Mouse (Mus musculus): ENCODE measurements at regions not wholly inside any gene's neighbourhood (a gene's known extent, or its start where the extent isn't known, plus 50 kb on each side); places are given as distances from the start of the nearest gene placed in this dataset.

GRCm38 (mm10) chr6:51256631-51257030 is 175.8 kb upstream of the Nfe2l3 start:
- no peak for TF ChIP-seq CTCF (IDR thresholded peaks at IDR 0.05; ENCODE audit: insufficient read depth, low read depth, low read length)
- no peak for TF ChIP-seq POLR2A (IDR thresholded peaks at IDR 0.05; ENCODE audit: insufficient read depth, low read depth, low read length)
